Mouse (Mus musculus) limb, embryonic 14.5 days (tissue): Measurements from ENCODE around the gene Cdk5rap3. TPM values are rescaled to one million over a fixed set of nuclear protein-coding genes. Genes with fewer than 3 reads are reported as not detected.

Source experiments
- ATAC-seq: fragments of 200-750 bp; cut with Nextera tagmentation; 2 replicates; pipeline ENCODE4 v1.8.0; 2017; ENCODE audit warnings: low read depth, moderate number of reproducible peaks, moderate TSS enrichment; ENCODE audit not compliant: low FRiP score
- DNase-seq: peaks from one replicate; pipeline ENCODE4 v3.0.0-alpha.2; 2015; ENCODE audit warnings: low spot score
- H3K27ac ChIP-seq: fragments of 300-500 bp; sonication (generic); replicated peaks from 2 replicates; pipeline ENCODE4 v1.5.1; 2014; ENCODE audit warnings: low read depth, mild to moderate bottlenecking, low read length, moderate library complexity, mixed read lengths
- H3K27me3 ChIP-seq: fragments of 300-500 bp; sonication (generic); 2 replicates; pipeline ENCODE4 v1.6.1; 2014; ENCODE audit warnings: low read length, mixed read lengths; ENCODE audit not compliant: control insufficient read depth, insufficient read depth
- H3K36me3 ChIP-seq: fragments of 300-500 bp; sonication (generic); 2 replicates; pipeline ENCODE4 v1.6.1; 2014; ENCODE audit warnings: mild to moderate bottlenecking, low read length, moderate library complexity, mixed read lengths; ENCODE audit not compliant: control insufficient read depth, insufficient read depth
- H3K4me1 ChIP-seq: fragments of 300-500 bp; sonication (generic); 2 replicates; pipeline ENCODE4 v1.6.1; 2014; ENCODE audit warnings: antibody characterized with exemption, low read length, mixed read lengths; ENCODE audit not compliant: control insufficient read depth, insufficient read depth
- H3K4me2 ChIP-seq: fragments of 300-500 bp; sonication (generic); replicated peaks from 2 replicates; pipeline ENCODE4 v1.6.1; 2014; ENCODE audit warnings: low read depth, mild to moderate bottlenecking, low read length, moderate library complexity; ENCODE audit not compliant: severe bottlenecking
- H3K4me3 ChIP-seq: fragments of 300-500 bp; sonication (generic); replicated peaks from 2 replicates; pipeline ENCODE4 v1.5.1; 2014; ENCODE audit warnings: low read length
- H3K9ac ChIP-seq: fragments of 300-500 bp; sonication (generic); 2 replicates; pipeline ENCODE4 v1.6.1; 2014; ENCODE audit warnings: mild to moderate bottlenecking, low read depth, low read length, moderate library complexity; ENCODE audit not compliant: severe bottlenecking
- H3K9me3 ChIP-seq: fragments of 300-500 bp; sonication (generic); 2 replicates; pipeline ENCODE4 v1.6.1; 2016; ENCODE audit warnings: low read length; ENCODE audit not compliant: control insufficient read depth
- POLR2A ChIP-seq: fragments of 200-500 bp; IDR thresholded peaks from 2 replicates; pipeline ENCODE4 v1.8.0; 2012; ENCODE audit warnings: inconsistent platforms, mild to moderate bottlenecking, moderate library complexity, borderline replicate concordance; ENCODE audit not compliant: insufficient read depth, insufficient read length; ENCODE audit errors: extremely low read depth
- WGBS: fragments of 180-500 bp; shearing (Covaris S2); extraction: QIAGEN DNeasy Blood & Tissue Kit; methylation state at CpG from one replicate; pipeline ENCODE4 v1.1.7; 2014; 5-methylcytosine and 5-hydroxymethylcytosine counted together
- polyA plus RNA-seq, 2 experiments: library from polyadenylated mRNA; depleted of rRNA in 1 of 2; stranded (reverse) in 1 of 2; unstranded in 1 of 2; fragments of >200 nt; fragmentation: Nextera tagmentation in 1 of 2; extraction: Ambion mirVana in 1 of 2; gene quantifications; 2 replicates each; pipeline versions ENCODE4 v1.2.1 to v1.2.3; 2012 to 2014

The Cdk5rap3 gene
- polyA plus RNA-seq, 2 experiments: 74.5 to 79.6 TPM

GRCm38 (mm10) chr11:96861878-96862289, 54.4 kb downstream of the Cdk5rap3 start:
- no peak for TF ChIP-seq POLR2A
- Histone ChIP-seq H3K4me3 (peak overlapping the region; percentile 40), H3K9ac (0 out of 2 replicates have a peak overlapping the region, but pooled peaks have one; percentile 36), H3K36me3 (peaks cover 14% of the 10 kb centered on the region; the same call in 1 of the 2 replicates), H3K9me3 (no peaks in the 10 kb centered on the region), H3K27me3 (0 out of 2 replicates have a peak, but pooled peaks cover 5% of the 10 kb centered on the region), H3K27ac (no peak overlapping the region), H3K4me1 (peaks cover 18% of the 10 kb centered on the region), H3K4me2 (peak overlapping the region; percentile 77)
- DNase-seq: peak; percentile 93
- peak; percentile 85 for ATAC-seq
- under 1% methylated on average over 31 of the region's 31 CpGs for WGBS

- DNase-seq: peak; percentile 69
- H3K27me3 ChIP-seq: 0 out of 2 replicates have a peak, but pooled peaks cover 5% of the 10 kb centered on the region
Observed at GRCm38 (mm10) chr11:96861446-96861845, 54.9 kb downstream of the Cdk5rap3 start.

GRCm38 (mm10) chr11:96860564-96860963, 55.7 kb downstream of the Cdk5rap3 start:
- peak; percentile 12; the same call in 1 of the 2 replicates for ATAC-seq
- no peak overlapping the region for H3K9ac ChIP-seq
- no peak for TF ChIP-seq POLR2A
- H3K4me3 ChIP-seq: 0 out of 2 replicates have a peak overlapping the region, but pooled peaks have one; percentile 40
- 0 out of 2 replicates have a peak, but pooled peaks cover 5% of the 10 kb centered on the region for H3K27me3 ChIP-seq
- H3K4me1 ChIP-seq: peaks cover 18% of the 10 kb centered on the region
- H3K9me3 ChIP-seq: no peaks in the 10 kb centered on the region
- peaks cover 22% of the 10 kb centered on the region; the same call in 1 of the 2 replicates for H3K36me3 ChIP-seq
- 6% methylated on average over 8 of the region's 8 CpGs for WGBS
- H3K4me2 ChIP-seq: no peak overlapping the region
- DNase-seq: peak; percentile 90
- H3K27ac ChIP-seq: no peak overlapping the region

More at GRCm38 (mm10) chr11:96861446-96861845, 54.9 kb downstream of the Cdk5rap3 start:
- Histone ChIP-seq H3K9me3 (no peaks in the 10 kb centered on the region), H3K36me3 (peaks cover 18% of the 10 kb centered on the region; the same call in 1 of the 2 replicates), H3K9ac (0 out of 2 replicates have a peak overlapping the region, but pooled peaks have one; percentile 36), H3K4me1 (peaks cover 18% of the 10 kb centered on the region), H3K27ac (no peak overlapping the region), H3K4me3 (peak overlapping the region; percentile 40), H3K4me2 (peak overlapping the region; percentile 77)
- TF ChIP-seq POLR2A: no peak
- peak; percentile 24 for ATAC-seq
- WGBS: 1% methylated on average over 20 of the region's 20 CpGs

- Histone ChIP-seq H3K36me3 (peaks cover 27% of the 10 kb centered on the region; the same call in 1 of the 2 replicates), H3K4me2 (no peak overlapping the region), H3K4me3 (no peak overlapping the region), H3K9me3 (no peaks in the 10 kb centered on the region), H3K27ac (no peak overlapping the region), H3K4me1 (peaks cover 18% of the 10 kb centered on the region), H3K9ac (no peak overlapping the region), H3K27me3 (0 out of 2 replicates have a peak, but pooled peaks cover 5% of the 10 kb centered on the region)
- 83% methylated on average over 4 of the region's 4 CpGs for WGBS
- ATAC-seq (no peak), DNase-seq (no peak)
- TF ChIP-seq POLR2A: no peak
Observed at GRCm38 (mm10) chr11:96859635-96860034, 56.7 kb downstream of the Cdk5rap3 start.

- H3K9ac ChIP-seq: no peak overlapping the region
- peaks cover 12% of the 10 kb centered on the region for H3K4me1 ChIP-seq
- no peak for DNase-seq
- no peaks in the 10 kb centered on the region for H3K27me3 ChIP-seq
- TF ChIP-seq POLR2A: no peak
- H3K4me2 ChIP-seq: no peak overlapping the region
- WGBS: 74% methylated on average over 5 of the region's 5 CpGs
- H3K4me3 ChIP-seq: no peak overlapping the region
- H3K27ac ChIP-seq: no peak overlapping the region
- H3K9me3 ChIP-seq: no peaks in the 10 kb centered on the region
- ATAC-seq: no peak
- H3K36me3 ChIP-seq: peaks cover 40% of the 10 kb centered on the region
Observed at GRCm38 (mm10) chr11:96857446-96857845, 58.9 kb downstream of the Cdk5rap3 start.

Other genes starting within 250 kb of the Cdk5rap3 start
- gene Snx11, start 138.9 kb downstream of the Cdk5rap3 start, polyA plus RNA-seq (2012; rRNA removed): 28.3 and 28.7 TPM in 2 replicates
- gene Snx11, start 138.9 kb downstream of the Cdk5rap3 start, polyA plus RNA-seq (2014; fragmentation: Nextera tagmentation; extraction: Ambion mirVana): 11.9 and 13.3 TPM in 2 replicates
- 68.4 and 98.9 TPM in 2 replicates for gene Cbx1, start 127.4 kb downstream of the Cdk5rap3 start, polyA plus RNA-seq (2012; rRNA removed)
- gene Cbx1, start 127.4 kb downstream of the Cdk5rap3 start, polyA plus RNA-seq (2014; fragmentation: Nextera tagmentation; extraction: Ambion mirVana): 87.8 and 98.5 TPM in 2 replicates
- gene Nfe2l1, start 86.5 kb downstream of the Cdk5rap3 start, polyA plus RNA-seq (2012; rRNA removed): 94.5 and 125 TPM in 2 replicates
- gene Nfe2l1, start 86.5 kb downstream of the Cdk5rap3 start, polyA plus RNA-seq (2014; fragmentation: Nextera tagmentation; extraction: Ambion mirVana): 42.0 and 49.6 TPM in 2 replicates
- gene Copz2, start 66.6 kb downstream of the Cdk5rap3 start, polyA plus RNA-seq (2012; rRNA removed): 117 and 141 TPM in 2 replicates
- gene Copz2, start 66.6 kb downstream of the Cdk5rap3 start, polyA plus RNA-seq (2014; fragmentation: Nextera tagmentation; extraction: Ambion mirVana): 201 and 210 TPM in 2 replicates
- 0.47 and 1.2 TPM in 2 replicates for gene Prr15l, start 11.6 kb upstream of the Cdk5rap3 start, polyA plus RNA-seq (2012; rRNA removed)
- 3.3 and 3.7 TPM in 2 replicates for gene Prr15l, start 11.6 kb upstream of the Cdk5rap3 start, polyA plus RNA-seq (2014; fragmentation: Nextera tagmentation; extraction: Ambion mirVana)
- gene Pnpo, start 27.5 kb upstream of the Cdk5rap3 start, polyA plus RNA-seq (2012; rRNA removed): 13.9 and 15.4 TPM in 2 replicates
- gene Pnpo, start 27.5 kb upstream of the Cdk5rap3 start, polyA plus RNA-seq (2014; fragmentation: Nextera tagmentation; extraction: Ambion mirVana): 22.6 and 24.2 TPM in 2 replicates
- 16.0 and 22.3 TPM in 2 replicates for gene Sp2, start 66.5 kb upstream of the Cdk5rap3 start, polyA plus RNA-seq (2012; rRNA removed)
- 17.1 and 18.7 TPM in 2 replicates for gene Sp2, start 66.5 kb upstream of the Cdk5rap3 start, polyA plus RNA-seq (2014; fragmentation: Nextera tagmentation; extraction: Ambion mirVana)
- gene Sp6, start 96.9 kb upstream of the Cdk5rap3 start, polyA plus RNA-seq (2012; rRNA removed): 4.8 and 5.6 TPM in 2 replicates
- gene Sp6, start 96.9 kb upstream of the Cdk5rap3 start, polyA plus RNA-seq (2014; fragmentation: Nextera tagmentation; extraction: Ambion mirVana): 3.9 and 4.5 TPM in 2 replicates
- gene Scrn2, start 113.4 kb upstream of the Cdk5rap3 start, polyA plus RNA-seq (2012; rRNA removed): 23.3 and 29.0 TPM in 2 replicates
- 20.3 and 21.4 TPM in 2 replicates for gene Scrn2, start 113.4 kb upstream of the Cdk5rap3 start, polyA plus RNA-seq (2014; fragmentation: Nextera tagmentation; extraction: Ambion mirVana)
- gene Lrrc46, start 124.9 kb upstream of the Cdk5rap3 start, polyA plus RNA-seq (2012; rRNA removed): 0.63 and 0.95 TPM in 2 replicates
- gene Lrrc46, start 124.9 kb upstream of the Cdk5rap3 start, polyA plus RNA-seq (2014; fragmentation: Nextera tagmentation; extraction: Ambion mirVana): 0.69 and 0.91 TPM in 2 replicates
- gene Mrpl10, start 125.1 kb upstream of the Cdk5rap3 start, polyA plus RNA-seq (2012; rRNA removed): 84.5 and 92.2 TPM in 2 replicates
- gene Mrpl10, start 125.1 kb upstream of the Cdk5rap3 start, polyA plus RNA-seq (2014; fragmentation: Nextera tagmentation; extraction: Ambion mirVana): 77.3 and 82.3 TPM in 2 replicates
- 12.7 and 15.9 TPM in 2 replicates for gene Osbpl7, start 134.1 kb upstream of the Cdk5rap3 start, polyA plus RNA-seq (2012; rRNA removed)
- gene Osbpl7, start 134.1 kb upstream of the Cdk5rap3 start, polyA plus RNA-seq (2014; fragmentation: Nextera tagmentation; extraction: Ambion mirVana): 6.9 and 7.0 TPM in 2 replicates
- gene Tbx21, start 198.8 kb upstream of the Cdk5rap3 start, polyA plus RNA-seq (2012; rRNA removed): 0.10 and 0.11 TPM in 2 replicates
- gene Tbx21, start 198.8 kb upstream of the Cdk5rap3 start, polyA plus RNA-seq (2014; fragmentation: Nextera tagmentation; extraction: Ambion mirVana): not detected in 2 replicates
- gene Tbkbp1, start 235.0 kb upstream of the Cdk5rap3 start, polyA plus RNA-seq (2012; rRNA removed): 62.2 and 82.9 TPM in 2 replicates
- gene Tbkbp1, start 235.0 kb upstream of the Cdk5rap3 start, polyA plus RNA-seq (2014; fragmentation: Nextera tagmentation; extraction: Ambion mirVana): 9.7 and 11.6 TPM in 2 replicates